Mouse (Mus musculus): ENCODE data around the gene Pias3. TPM values are rescaled to one million over a fixed set of nuclear protein-coding genes. Genes with fewer than 3 reads are reported as not detected.
"Not testable (repeated sequence)": the region's sequence is repeated elsewhere in the genome, so short reads cannot be mapped to it uniquely, and the experiment has no call there.

Gene Pias3
- polyA plus RNA-seq, 1 experiment, result 31.8 TPM

- H3K27ac ChIP-seq (ENCODE audit: insufficient read depth, low read length), result no peak overlapping the region
- TF ChIP-seq POLR2A (IDR thresholded peaks at IDR 0.05; ENCODE audit: insufficient read depth, low read length), result no peak
These were observed 41.8 kb downstream of the Pias3 start for GRCm38 (mm10) chr3:96737995-96738394.

DNA sequence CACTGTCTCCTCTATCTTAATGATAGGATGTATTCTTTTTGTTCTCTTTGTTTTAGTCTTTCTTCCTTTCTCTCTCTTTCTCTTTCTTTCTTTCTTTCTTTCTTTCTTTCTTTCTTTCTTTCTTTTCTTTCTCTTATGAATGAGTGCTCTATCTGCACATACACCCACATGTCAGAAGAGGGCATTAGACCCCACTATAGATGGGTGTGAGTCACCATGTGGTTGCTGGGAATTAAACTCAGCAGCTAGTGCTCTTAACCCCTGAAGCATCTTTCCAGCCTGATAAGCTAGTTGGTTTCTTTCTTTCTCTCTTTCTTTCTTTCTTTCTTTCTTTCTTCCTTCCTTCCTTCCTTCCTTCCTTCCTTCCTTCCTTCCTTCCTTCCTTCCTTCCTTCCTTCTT is 44.1 kb downstream of the Pias3 start:
- H3K9me3 ChIP-seq (replicated peaks; ENCODE audit: control insufficient read depth, insufficient read depth, low read length, poor library complexity, severe bottlenecking); H3K36me3 ChIP-seq (ENCODE audit: control insufficient read depth, insufficient read depth, low read length, poor library complexity, severe bottlenecking); H3K4me3 ChIP-seq (ENCODE audit: low read depth, low read length); H3K27ac ChIP-seq (ENCODE audit: insufficient read depth, low read length); H3K9ac ChIP-seq (ENCODE audit: low read depth, poor library complexity, severe bottlenecking); H3K4me1 ChIP-seq (ENCODE audit: control insufficient read depth, insufficient read depth, low read length); H3K27me3 ChIP-seq (ENCODE audit: control insufficient read depth, insufficient read depth, low read length, poor library complexity, severe bottlenecking): not testable (repeated sequence)

More at GRCm38 (mm10) chr3:96737995-96738394, 41.8 kb downstream of the Pias3 start:
- Histone ChIP-seq H3K9me3 (replicated peaks; ENCODE audit: control insufficient read depth, insufficient read depth, low read length, poor library complexity, severe bottlenecking) (no peaks in the 10 kb centered on the region), H3K9ac (ENCODE audit: low read depth, poor library complexity, severe bottlenecking) (no peak overlapping the region), H3K4me3 (ENCODE audit: low read depth, low read length) (no peak overlapping the region), H3K36me3 (ENCODE audit: control insufficient read depth, insufficient read depth, low read length, poor library complexity, severe bottlenecking) (no peaks in the 10 kb centered on the region), H3K4me1 (ENCODE audit: control insufficient read depth, insufficient read depth, low read length) (peaks cover 2% of the 10 kb centered on the region), H3K27me3 (ENCODE audit: control insufficient read depth, insufficient read depth, low read length, poor library complexity, severe bottlenecking) (no peaks in the 10 kb centered on the region)

DNA sequence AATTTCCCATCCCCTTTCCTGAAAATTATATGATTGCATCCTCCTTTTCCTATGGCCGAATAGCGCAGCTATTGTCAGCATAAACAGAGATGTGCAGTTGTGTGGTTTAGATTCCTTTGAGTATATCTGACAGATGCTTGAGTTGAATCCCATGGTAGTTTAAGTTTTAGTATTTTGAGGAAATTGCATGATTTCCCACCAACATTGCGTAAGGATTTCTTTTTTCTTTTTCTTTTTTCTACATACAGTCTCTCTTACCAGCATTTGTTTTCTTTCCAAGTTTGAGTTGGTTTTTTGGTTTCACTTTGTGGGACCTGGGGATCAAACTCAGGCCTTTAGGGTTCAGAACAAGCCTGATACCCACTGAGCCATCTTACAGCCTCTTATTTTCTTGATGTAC is 48.2 kb downstream of the Pias3 start:
- TF ChIP-seq EP300 (IDR thresholded peaks at IDR 0.05; ENCODE audit: insufficient read depth, low read depth, low read length) (no peak), CTCF (IDR thresholded peaks at IDR 0.05; ENCODE audit: low read depth, low read length) (no peak), POLR2A (IDR thresholded peaks at IDR 0.05; ENCODE audit: insufficient read depth, low read length) (no peak)
- Histone ChIP-seq H3K36me3 (ENCODE audit: control insufficient read depth, insufficient read depth, low read length, poor library complexity, severe bottlenecking) (no peaks in the 10 kb centered on the region; the same call in 1 of the 2 replicates), H3K4me1 (ENCODE audit: control insufficient read depth, insufficient read depth, low read length) (peaks cover 2% of the 10 kb centered on the region), H3K27me3 (ENCODE audit: control insufficient read depth, insufficient read depth, low read length, poor library complexity, severe bottlenecking) (no peaks in the 10 kb centered on the region), H3K27ac (ENCODE audit: insufficient read depth, low read length) (no peak overlapping the region), H3K9ac (ENCODE audit: low read depth, poor library complexity, severe bottlenecking) (no peak overlapping the region), H3K4me3 (ENCODE audit: low read depth, low read length) (no peak overlapping the region), H3K9me3 (replicated peaks; ENCODE audit: control insufficient read depth, insufficient read depth, low read length, poor library complexity, severe bottlenecking) (no peaks in the 10 kb centered on the region)

GRCm38 (mm10) chr3:96746829-96747228 is 50.6 kb downstream of the Pias3 start:
- no peaks in the 10 kb centered on the region for H3K9me3 ChIP-seq (replicated peaks; ENCODE audit: control insufficient read depth, insufficient read depth, low read length, poor library complexity, severe bottlenecking)
- no peak overlapping the region for H3K4me3 ChIP-seq (ENCODE audit: low read depth, low read length)
- no peaks in the 10 kb centered on the region; the same call in 1 of the 2 replicates for H3K36me3 ChIP-seq (ENCODE audit: control insufficient read depth, insufficient read depth, low read length, poor library complexity, severe bottlenecking)
- no peak overlapping the region for H3K27ac ChIP-seq (ENCODE audit: insufficient read depth, low read length)
- H3K4me1 ChIP-seq (ENCODE audit: control insufficient read depth, insufficient read depth, low read length), result peaks cover 2% of the 10 kb centered on the region
- H3K27me3 ChIP-seq (ENCODE audit: control insufficient read depth, insufficient read depth, low read length, poor library complexity, severe bottlenecking), result no peaks in the 10 kb centered on the region
- no peak overlapping the region for H3K9ac ChIP-seq (ENCODE audit: low read depth, poor library complexity, severe bottlenecking)
- no peak for TF ChIP-seq POLR2A (IDR thresholded peaks at IDR 0.05; ENCODE audit: insufficient read depth, low read length)
- TF ChIP-seq EP300 (IDR thresholded peaks at IDR 0.05; ENCODE audit: insufficient read depth, low read depth, low read length), result no peak
- no peak for TF ChIP-seq CTCF (IDR thresholded peaks at IDR 0.05; ENCODE audit: low read depth, low read length)

Other genes with a start within 250 kb of the Pias3 start
- gene BC107364, start 244.1 kb upstream of the Pias3 start, polyA plus RNA-seq (2011; ENCODE audit: insufficient read depth, insufficient read length, low read depth, missing spikeins), result 4.6 TPM in 2 replicates
- 0.88 and 1.2 TPM in 2 replicates for gene Hfe2, start 171.2 kb upstream of the Pias3 start, polyA plus RNA-seq (2011; ENCODE audit: insufficient read depth, insufficient read length, low read depth, missing spikeins)
- gene Txnip, start 138.4 kb upstream of the Pias3 start, polyA plus RNA-seq (2011; ENCODE audit: insufficient read depth, insufficient read length, low read depth, missing spikeins), result 450 and 464 TPM in 2 replicates
- gene Gm16253, start 119.4 kb upstream of the Pias3 start, polyA plus RNA-seq (2011; ENCODE audit: insufficient read depth, insufficient read length, low read depth, missing spikeins), result 1.1 and 1.7 TPM in 2 replicates
- gene Polr3gl, start 102.2 kb upstream of the Pias3 start, polyA plus RNA-seq (2011; ENCODE audit: insufficient read depth, insufficient read length, low read depth, missing spikeins), result 16.2 and 22.8 TPM in 2 replicates
- 0.31 and 0.43 TPM in 2 replicates for gene Ankrd34a, start 99.7 kb upstream of the Pias3 start, polyA plus RNA-seq (2011; ENCODE audit: insufficient read depth, insufficient read length, low read depth, missing spikeins)
- 2.5 and 3.1 TPM in 2 replicates for gene Lix1l, start 95.2 kb upstream of the Pias3 start, polyA plus RNA-seq (2011; ENCODE audit: insufficient read depth, insufficient read length, low read depth, missing spikeins)
- gene Rbm8a, start 66.5 kb upstream of the Pias3 start, polyA plus RNA-seq (2011; ENCODE audit: insufficient read depth, insufficient read length, low read depth, missing spikeins), result 325 and 344 TPM in 2 replicates
- 21.4 and 22.3 TPM in 2 replicates for gene Pex11b, start 61.0 kb upstream of the Pias3 start, polyA plus RNA-seq (2011; ENCODE audit: insufficient read depth, insufficient read length, low read depth, missing spikeins)
- 0.35 TPM in 1 of 2 replicates, not detected in the other for gene Gm42957, start 60.9 kb upstream of the Pias3 start, polyA plus RNA-seq (2011; ENCODE audit: insufficient read depth, insufficient read length, low read depth, missing spikeins)
- 0.43 and 1.1 TPM in 2 replicates for gene Itga10, start 50.8 kb upstream of the Pias3 start, polyA plus RNA-seq (2011; ENCODE audit: insufficient read depth, insufficient read length, low read depth, missing spikeins)
- 3.5 and 3.7 TPM in 2 replicates for gene Ankrd35, start 26.3 kb upstream of the Pias3 start, polyA plus RNA-seq (2011; ENCODE audit: insufficient read depth, insufficient read length, low read depth, missing spikeins)
- gene Nudt17, start 12.2 kb downstream of the Pias3 start, polyA plus RNA-seq (2011; ENCODE audit: insufficient read depth, insufficient read length, low read depth, missing spikeins), result 9.9 and 10.7 TPM in 2 replicates
- 43.0 and 46.6 TPM in 2 replicates for gene Polr3c, start 31.2 kb downstream of the Pias3 start, polyA plus RNA-seq (2011; ENCODE audit: insufficient read depth, insufficient read length, low read depth, missing spikeins)
- gene Rnf115, start 31.3 kb downstream of the Pias3 start, polyA plus RNA-seq (2011; ENCODE audit: insufficient read depth, insufficient read length, low read depth, missing spikeins), result 49.9 and 52.3 TPM in 2 replicates
- 2.4 and 3.2 TPM in 2 replicates for gene Pdzk1, start 132.9 kb downstream of the Pias3 start, polyA plus RNA-seq (2011; ENCODE audit: insufficient read depth, insufficient read length, low read depth, missing spikeins)
- not detected in 2 replicates for gene Cd160, start 133.0 kb downstream of the Pias3 start, polyA plus RNA-seq (2011; ENCODE audit: insufficient read depth, insufficient read length, low read depth, missing spikeins)
- gene Gja5, start 208.3 kb downstream of the Pias3 start, polyA plus RNA-seq (2011; ENCODE audit: insufficient read depth, insufficient read length, low read depth, missing spikeins), result not detected in 2 replicates
- gene Gpr89, start 209.0 kb downstream of the Pias3 start, polyA plus RNA-seq (2011; ENCODE audit: insufficient read depth, insufficient read length, low read depth, missing spikeins), result 31.2 and 35.6 TPM in 2 replicates
- not detected in 2 replicates for gene Gja8, start 229.6 kb downstream of the Pias3 start, polyA plus RNA-seq (2011; ENCODE audit: insufficient read depth, insufficient read length, low read depth, missing spikeins)

Measured in ES-Bruce4 (cell line).